Mouse (Mus musculus) liver, embryonic 13.5 days (tissue): ENCODE measurements around the gene Gsto2. TPM values are rescaled to one million over a fixed set of nuclear protein-coding genes. Genes with fewer than 3 reads are reported as not detected.

Source experiments
- ATAC-seq: fragments of 200-750 bp; cut with Nextera tagmentation; 2 replicates; pipeline ENCODE4 v1.8.0; 2017; ENCODE audit warnings: low read depth, mild to moderate bottlenecking, moderate number of reproducible peaks, moderate library complexity
- DNase-seq: peaks from one replicate; pipeline ENCODE4 v3.0.0; 2022
- H3K27ac ChIP-seq: fragments of 300-500 bp; sonication (generic); 2 replicates; pipeline ENCODE4 v1.5.1; 2015; ENCODE audit warnings: moderate library complexity, mild to moderate bottlenecking, inconsistent platforms
- H3K27me3 ChIP-seq: fragments of 300-500 bp; sonication (generic); 2 replicates; pipeline ENCODE4 v1.6.1; 2015; ENCODE audit warnings: mild to moderate bottlenecking, inconsistent platforms
- H3K36me3 ChIP-seq: fragments of 300-500 bp; sonication (generic); 2 replicates; pipeline ENCODE4 v1.6.1; 2015; ENCODE audit warnings: mild to moderate bottlenecking, inconsistent platforms
- H3K4me1 ChIP-seq: fragments of 300-500 bp; sonication (generic); replicated peaks from 2 replicates; pipeline ENCODE4 v1.6.1; 2015; ENCODE audit warnings: inconsistent platforms
- H3K4me2 ChIP-seq: fragments of 300-500 bp; sonication (generic); 2 replicates; pipeline ENCODE4 v1.6.1; 2015; ENCODE audit warnings: inconsistent platforms, mild to moderate bottlenecking, moderate library complexity
- H3K4me3 ChIP-seq: fragments of 300-500 bp; sonication (generic); replicated peaks from 2 replicates; pipeline ENCODE4 v1.5.1; 2015; ENCODE audit warnings: mild to moderate bottlenecking, inconsistent platforms
- H3K9ac ChIP-seq: fragments of 300-500 bp; sonication (generic); 2 replicates; pipeline ENCODE4 v1.6.1; 2015; ENCODE audit warnings: mild to moderate bottlenecking, inconsistent platforms
- H3K9me3 ChIP-seq: fragments of 300-500 bp; sonication (generic); replicated peaks from 2 replicates; pipeline ENCODE4 v1.6.1; 2016; ENCODE audit warnings: inconsistent platforms
- WGBS: fragments of 180-500 bp; shearing (Covaris S2); methylation state at CpG from one replicate; pipeline ENCODE4 v1.1.7; 2015; ENCODE audit not compliant: insufficient replicate concordance; 5-methylcytosine and 5-hydroxymethylcytosine counted together
- polyA plus RNA-seq: library from polyadenylated mRNA; unstranded; fragments of >200 nt; fragmentation: Nextera tagmentation; extraction: Ambion mirVana; gene quantifications from 2 replicates; pipeline ENCODE4 v1.2.1, GENCODE M21; 2015

The Gsto2 gene
- polyA plus RNA-seq, 1 experiment from 2014 or later: 0.16 TPM

DNA sequence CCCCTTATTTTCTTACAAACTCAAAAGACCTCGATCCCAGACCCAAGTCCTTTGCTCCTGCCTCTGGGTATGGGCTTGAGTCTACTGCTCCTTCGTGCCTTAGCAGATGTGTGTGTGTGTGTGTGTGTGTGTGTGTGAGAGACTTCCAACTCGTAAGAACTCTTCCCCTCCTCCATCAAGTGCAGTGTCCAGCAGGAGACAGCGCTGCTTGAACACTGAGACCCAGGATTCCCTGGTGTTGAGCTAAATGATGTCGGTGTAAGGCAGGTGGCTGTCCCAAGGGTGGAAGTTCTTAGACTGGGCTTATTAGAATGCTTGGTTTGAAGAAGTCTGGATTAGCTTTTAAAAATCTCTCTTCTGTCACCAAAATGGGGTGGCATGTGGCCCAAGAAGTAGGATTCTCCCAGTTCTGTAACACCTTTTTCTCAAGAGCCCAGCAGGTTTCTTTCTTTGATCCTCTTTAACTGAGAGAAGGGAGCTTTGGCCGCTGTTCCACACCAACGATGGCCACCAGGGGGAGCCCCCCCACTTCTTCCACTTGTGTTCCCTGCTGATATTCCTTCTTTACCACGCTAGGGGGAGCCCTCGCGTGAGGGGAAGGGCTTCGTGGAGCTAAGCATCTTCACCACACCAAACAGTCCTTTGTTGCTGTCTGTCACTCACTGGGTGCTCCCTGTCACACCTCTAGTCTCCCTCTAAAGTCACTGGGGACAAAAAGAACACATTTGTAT, 17.0 kb downstream of the Gsto2 start:
- Histone ChIP-seq H3K4me2 (no peak overlapping the region), H3K4me1 (no peaks in the 10 kb centered on the region), H3K9ac (no peak overlapping the region), H3K27ac (no peak overlapping the region), H3K9me3 (no peaks in the 10 kb centered on the region), H3K4me3 (no peak overlapping the region), H3K27me3 (0 out of 2 replicates have a peak, but pooled peaks cover 3% of the 10 kb centered on the region), H3K36me3 (no peaks in the 10 kb centered on the region)
- WGBS: 18% methylated on average over 11 of the region's 11 CpGs
- peak; percentile 43; the same call in 1 of the 2 replicates for ATAC-seq
- DNase-seq: peak; percentile 69

DNA sequence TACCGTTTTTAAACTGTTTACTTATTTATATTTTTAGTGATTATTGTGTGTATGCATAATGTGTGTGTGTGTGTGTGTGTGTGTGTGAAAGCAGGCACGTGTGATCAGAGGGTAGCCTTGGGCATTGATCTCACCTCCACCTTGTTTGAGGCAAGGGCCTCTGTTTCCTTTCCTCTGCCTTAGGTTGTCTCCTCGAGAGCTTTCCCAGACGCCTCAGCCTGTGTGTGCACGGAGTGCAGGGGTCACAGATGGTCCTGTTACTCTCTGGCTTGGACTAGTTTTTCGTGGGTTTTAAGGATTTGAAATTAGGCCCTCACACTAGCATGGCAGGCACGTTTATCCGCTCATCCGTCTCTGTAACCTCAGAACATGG, 17.5 kb downstream of the Gsto2 start:
- Histone ChIP-seq H3K4me2 (no peak overlapping the region), H3K9me3 (no peaks in the 10 kb centered on the region), H3K27me3 (0 out of 2 replicates have a peak, but pooled peaks cover 3% of the 10 kb centered on the region), H3K4me3 (no peak overlapping the region), H3K27ac (no peak overlapping the region), H3K36me3 (no peaks in the 10 kb centered on the region), H3K4me1 (no peaks in the 10 kb centered on the region), H3K9ac (no peak overlapping the region)
- no peak for DNase-seq
- 47% methylated on average over 9 of the region's 9 CpGs for WGBS
- ATAC-seq: 0 out of 2 replicates have a peak, but pooled peaks have one; percentile 5

DNA sequence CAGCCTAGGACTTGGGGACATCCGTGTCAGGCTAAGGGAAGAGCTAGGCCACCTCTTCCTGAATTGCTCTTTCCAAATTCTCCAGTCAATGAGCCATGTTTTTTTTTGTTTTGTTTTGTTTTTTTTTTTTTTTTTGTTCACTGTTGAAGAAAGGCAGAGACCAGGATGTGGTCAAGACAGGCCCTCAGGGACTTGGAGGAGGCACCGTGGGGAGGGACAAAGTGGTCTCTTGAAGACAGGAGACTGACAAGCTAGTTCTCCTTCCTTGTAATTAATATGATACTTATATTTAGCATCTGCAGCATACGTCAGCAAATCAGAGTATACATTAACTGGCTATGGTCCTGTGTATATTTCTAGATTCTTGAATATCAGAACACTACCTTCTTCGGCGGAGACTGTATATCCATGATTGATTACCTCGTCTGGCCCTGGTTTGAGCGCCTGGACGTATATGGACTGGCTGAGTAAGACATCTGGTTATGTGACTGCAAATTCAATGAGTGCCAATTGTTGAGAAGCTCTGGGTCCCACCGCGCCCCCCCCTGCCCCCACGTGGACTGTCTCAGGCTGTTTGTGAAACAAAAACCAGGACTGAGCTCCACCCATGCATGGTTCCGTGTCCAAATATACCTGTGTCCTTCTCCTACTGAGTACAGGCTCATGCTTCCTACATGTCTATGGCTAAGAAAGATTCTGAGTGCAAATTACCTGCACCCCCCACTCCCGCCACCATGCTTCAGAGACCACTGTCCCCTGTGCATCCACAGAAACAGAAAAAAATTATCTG, 19.2 kb downstream of the Gsto2 start:
- Histone ChIP-seq H3K27me3 (no peaks in the 10 kb centered on the region), H3K4me1 (no peaks in the 10 kb centered on the region), H3K9ac (no peak overlapping the region), H3K27ac (no peak overlapping the region), H3K4me3 (no peak overlapping the region), H3K4me2 (no peak overlapping the region), H3K9me3 (no peaks in the 10 kb centered on the region), H3K36me3 (no peaks in the 10 kb centered on the region)
- ATAC-seq (no peak), DNase-seq (no peak)
- WGBS: 63% methylated on average over 13 of the region's 13 CpGs

DNA sequence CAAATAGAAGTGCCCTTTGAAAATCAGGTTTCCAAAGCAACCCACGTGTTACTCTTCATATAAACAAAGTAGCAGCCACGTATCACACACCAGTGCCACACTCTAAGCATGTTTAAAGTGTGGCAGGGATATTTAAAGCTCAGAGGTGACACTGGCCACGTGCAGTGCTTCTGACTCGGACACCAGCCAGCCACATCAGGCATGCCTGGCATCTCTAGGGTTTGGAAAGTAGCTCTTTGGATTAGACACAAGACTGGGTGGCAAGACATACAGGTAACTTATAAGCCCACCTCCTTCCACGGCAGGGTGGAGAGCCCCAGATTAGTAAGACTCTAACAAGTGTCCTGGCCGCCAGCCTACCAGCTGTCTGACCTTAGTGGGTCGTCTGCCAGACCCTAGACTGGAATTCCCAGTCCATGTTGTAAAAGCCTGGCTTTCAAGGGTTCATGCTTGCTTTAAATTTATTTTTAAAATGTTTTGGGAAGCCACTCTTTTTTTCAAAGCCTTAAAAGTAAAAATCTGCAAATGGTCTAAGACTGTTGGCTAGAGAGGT, 19.9 kb downstream of the Gsto2 start:
- Histone ChIP-seq H3K4me3 (no peak overlapping the region), H3K9ac (no peak overlapping the region), H3K4me2 (no peak overlapping the region), H3K9me3 (no peaks in the 10 kb centered on the region), H3K27me3 (no peaks in the 10 kb centered on the region), H3K36me3 (no peaks in the 10 kb centered on the region), H3K27ac (peak overlapping the region; percentile 39; the same call in 1 of the 2 replicates), H3K4me1 (no peaks in the 10 kb centered on the region)
- no peak for ATAC-seq
- WGBS: 50% methylated on average over 7 of the region's 7 CpGs
- no peak for DNase-seq

DNA sequence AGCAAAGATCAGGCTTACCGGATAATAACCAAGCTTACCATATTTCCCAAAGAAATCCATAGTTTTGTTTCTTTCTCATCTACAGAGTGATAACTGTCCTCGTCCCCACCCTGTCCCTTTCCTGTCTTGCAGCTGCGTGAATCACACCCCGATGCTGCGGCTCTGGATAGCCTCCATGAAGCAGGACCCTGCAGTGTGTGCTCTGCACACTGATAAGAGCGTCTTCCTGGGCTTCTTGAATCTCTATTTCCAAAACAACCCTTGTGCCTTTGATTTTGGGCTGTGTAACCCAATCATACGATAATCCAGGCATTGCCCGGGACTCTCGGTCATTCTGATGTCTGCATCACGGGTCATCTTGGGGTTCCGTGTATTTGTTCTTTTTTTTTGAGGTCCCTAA, 20.6 kb downstream of the Gsto2 start:
- H3K9ac ChIP-seq: no peak overlapping the region
- H3K4me2 ChIP-seq: no peak overlapping the region
- no peak overlapping the region for H3K4me3 ChIP-seq
- no peaks in the 10 kb centered on the region for H3K27me3 ChIP-seq
- H3K9me3 ChIP-seq: no peaks in the 10 kb centered on the region
- H3K36me3 ChIP-seq: no peaks in the 10 kb centered on the region
- 53% methylated on average over 11 of the region's 11 CpGs for WGBS
- DNase-seq (no peak), ATAC-seq (0 out of 2 replicates have a peak, but pooled peaks have one; percentile 43)
- no peak overlapping the region for H3K27ac ChIP-seq
- no peaks in the 10 kb centered on the region for H3K4me1 ChIP-seq

DNA sequence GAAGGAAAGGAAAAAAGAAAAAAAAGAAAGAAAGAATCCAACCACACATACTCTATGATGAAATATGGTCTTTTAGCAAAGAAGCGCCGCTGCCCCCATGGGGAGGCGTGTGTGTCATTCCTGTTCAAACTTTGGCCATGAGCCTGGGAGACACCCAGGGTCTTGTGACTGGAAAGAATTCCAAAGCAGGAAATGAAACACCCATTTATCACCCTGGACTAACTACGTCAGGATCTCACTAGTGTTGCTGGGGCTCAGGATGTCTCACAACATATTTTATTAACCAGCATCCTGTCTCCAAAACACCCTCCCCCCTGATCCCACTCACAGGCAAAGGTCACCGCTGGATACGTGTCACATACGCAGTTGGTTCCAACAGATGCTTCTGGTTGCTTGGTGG, 21.3 kb downstream of the Gsto2 start:
- ATAC-seq (no peak), DNase-seq (no peak)
- Histone ChIP-seq H3K9me3 (no peaks in the 10 kb centered on the region), H3K9ac (no peak overlapping the region), H3K27ac (no peak overlapping the region), H3K4me3 (no peak overlapping the region), H3K4me1 (no peaks in the 10 kb centered on the region), H3K4me2 (no peak overlapping the region), H3K36me3 (no peaks in the 10 kb centered on the region), H3K27me3 (no peaks in the 10 kb centered on the region)
- WGBS: 53% methylated on average over 7 of the region's 7 CpGs

DNA sequence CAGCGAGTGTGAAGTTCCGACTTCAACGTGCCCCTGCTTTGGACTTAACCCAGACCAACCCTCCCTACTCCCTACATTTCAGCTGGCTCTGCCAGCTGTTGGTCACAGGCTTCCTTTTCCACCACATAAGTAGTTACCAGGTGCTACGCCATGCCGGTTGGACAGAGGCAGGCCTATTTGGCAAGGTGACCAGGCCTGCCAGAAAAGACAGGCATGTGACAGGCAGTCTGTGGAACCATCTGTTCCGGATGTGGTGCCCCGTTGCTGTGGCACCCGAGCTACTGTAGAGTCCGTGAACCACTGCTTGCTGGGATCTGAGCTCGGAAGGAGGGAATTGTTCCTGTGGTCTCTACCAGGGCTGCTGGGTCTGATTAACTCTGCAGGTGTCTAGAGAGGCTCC, 22.1 kb downstream of the Gsto2 start:
- WGBS: 68% methylated on average over 10 of the region's 10 CpGs
- no peak overlapping the region for H3K4me3 ChIP-seq
- no peak overlapping the region for H3K9ac ChIP-seq
- H3K4me1 ChIP-seq: no peaks in the 10 kb centered on the region
- no peak for ATAC-seq
- no peak for DNase-seq
- H3K9me3 ChIP-seq: no peaks in the 10 kb centered on the region
- H3K4me2 ChIP-seq: no peak overlapping the region
- no peaks in the 10 kb centered on the region for H3K27me3 ChIP-seq
- no peaks in the 10 kb centered on the region for H3K36me3 ChIP-seq
- no peak overlapping the region for H3K27ac ChIP-seq

DNA sequence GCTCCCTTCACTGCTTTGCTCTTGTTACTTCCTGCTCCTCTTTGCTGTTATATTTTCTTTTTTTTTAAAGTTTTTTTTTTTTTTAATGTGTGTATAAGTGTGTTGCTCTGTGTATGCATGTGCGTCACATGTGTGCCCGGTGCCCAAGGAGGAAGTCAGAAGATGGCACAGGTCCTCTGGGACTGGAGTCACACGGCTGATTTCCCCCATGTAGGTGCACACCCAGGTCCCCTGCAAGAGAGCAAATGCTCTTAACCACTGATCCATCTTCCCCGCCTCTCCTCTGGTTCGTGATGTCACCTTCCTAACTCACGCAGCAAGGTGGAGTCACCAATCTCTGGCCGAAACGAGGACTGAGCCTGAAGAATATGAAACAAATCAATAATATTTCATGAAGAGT, 22.7 kb downstream of the Gsto2 start:
- H3K4me2 ChIP-seq: no peak overlapping the region
- DNase-seq: no peak
- no peak overlapping the region for H3K27ac ChIP-seq
- ATAC-seq: no peak
- 77% methylated on average over 8 of the region's 8 CpGs for WGBS
- no peaks in the 10 kb centered on the region for H3K9me3 ChIP-seq
- H3K27me3 ChIP-seq: no peaks in the 10 kb centered on the region
- no peak overlapping the region for H3K9ac ChIP-seq
- no peaks in the 10 kb centered on the region for H3K4me1 ChIP-seq
- no peaks in the 10 kb centered on the region for H3K36me3 ChIP-seq
- H3K4me3 ChIP-seq: no peak overlapping the region

DNA sequence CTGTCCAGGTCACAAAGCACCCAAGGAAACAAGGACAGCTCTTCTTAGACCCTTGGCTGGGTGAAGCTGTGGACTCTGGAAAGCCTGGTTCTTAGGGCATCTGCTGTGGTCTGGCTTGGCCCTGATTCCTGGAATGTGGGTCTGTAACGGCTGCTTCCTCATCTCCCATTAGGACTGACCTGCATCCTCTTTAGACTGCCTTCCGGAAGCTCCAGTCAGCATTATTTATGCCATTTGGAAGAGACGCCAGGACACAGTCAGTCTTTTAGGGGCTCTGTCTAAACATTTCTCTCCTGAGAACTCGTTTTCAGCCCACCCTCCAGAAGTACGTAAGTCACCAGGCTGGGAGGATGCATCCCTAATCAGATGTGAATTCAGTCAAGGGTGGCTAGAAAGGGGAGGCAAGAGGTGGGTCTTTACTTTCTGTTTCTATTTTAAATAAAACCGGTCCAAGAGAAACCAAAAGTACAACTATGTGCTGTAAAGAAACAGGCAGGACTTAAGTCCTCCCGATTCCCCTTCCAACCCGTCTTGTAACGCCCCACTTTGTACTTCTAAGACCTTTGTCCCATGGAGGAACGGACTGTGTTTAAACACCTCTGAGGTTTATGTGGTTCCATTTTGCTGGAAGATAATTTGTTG, 25.3 kb downstream of the Gsto2 start:
- H3K9ac ChIP-seq: no peak overlapping the region
- peak overlapping the region; percentile 6; the same call in 1 of the 2 replicates for H3K4me2 ChIP-seq
- 39% methylated on average over 10 of the region's 10 CpGs for WGBS
- peak overlapping the region; percentile 34; the same call in 1 of the 2 replicates for H3K27ac ChIP-seq
- ATAC-seq (no peak), DNase-seq (no peak)
- H3K9me3 ChIP-seq: no peaks in the 10 kb centered on the region
- H3K4me1 ChIP-seq: no peaks in the 10 kb centered on the region
- peaks cover 12% of the 10 kb centered on the region for H3K36me3 ChIP-seq
- no peaks in the 10 kb centered on the region for H3K27me3 ChIP-seq
- no peak overlapping the region for H3K4me3 ChIP-seq

DNA sequence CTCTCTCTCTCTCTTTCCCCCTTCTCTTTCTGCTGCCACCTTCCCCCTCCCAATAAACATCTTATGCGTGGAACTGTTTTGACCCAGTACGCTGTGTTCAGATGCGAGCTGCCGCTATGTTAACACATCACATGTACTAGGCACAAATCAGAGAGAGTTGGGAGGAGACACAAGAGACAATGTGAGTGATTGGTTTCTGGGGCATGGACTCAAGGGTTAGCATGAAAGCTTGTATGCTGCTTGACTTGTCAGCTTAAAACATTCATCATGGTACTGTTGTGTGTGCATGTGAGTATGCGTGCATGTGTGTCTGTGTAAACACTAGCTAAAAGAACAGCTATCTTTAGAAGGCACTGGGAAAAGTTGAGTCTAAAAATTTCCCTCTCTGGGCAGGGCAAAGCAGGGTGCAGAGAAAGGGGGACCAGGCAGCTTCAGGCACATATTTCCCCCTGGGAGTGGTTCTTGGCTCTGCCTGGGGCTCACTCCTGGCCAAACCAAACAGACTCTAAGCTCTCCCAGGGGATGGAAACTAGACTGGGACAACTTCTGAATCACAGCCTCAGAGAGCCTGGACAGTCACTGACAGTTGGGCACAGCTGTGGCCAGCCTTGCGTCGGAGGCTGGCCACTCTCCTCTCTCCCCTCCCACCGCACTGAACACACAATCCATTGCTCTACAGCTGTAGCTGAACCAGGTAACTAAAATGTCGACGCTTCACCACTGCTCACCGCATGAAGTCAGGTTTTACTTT, 26.4 kb downstream of the Gsto2 start:
- no peaks in the 10 kb centered on the region for H3K9me3 ChIP-seq
- H3K4me3 ChIP-seq: no peak overlapping the region
- DNase-seq: no peak
- ATAC-seq: no peak
- no peaks in the 10 kb centered on the region for H3K27me3 ChIP-seq
- H3K36me3 ChIP-seq: peaks cover 23% of the 10 kb centered on the region
- H3K4me1 ChIP-seq: no peaks in the 10 kb centered on the region
- WGBS: 72% methylated on average over 11 of the region's 11 CpGs
- H3K9ac ChIP-seq: no peak overlapping the region
- no peak overlapping the region for H3K4me2 ChIP-seq
- H3K27ac ChIP-seq: no peak overlapping the region

DNA sequence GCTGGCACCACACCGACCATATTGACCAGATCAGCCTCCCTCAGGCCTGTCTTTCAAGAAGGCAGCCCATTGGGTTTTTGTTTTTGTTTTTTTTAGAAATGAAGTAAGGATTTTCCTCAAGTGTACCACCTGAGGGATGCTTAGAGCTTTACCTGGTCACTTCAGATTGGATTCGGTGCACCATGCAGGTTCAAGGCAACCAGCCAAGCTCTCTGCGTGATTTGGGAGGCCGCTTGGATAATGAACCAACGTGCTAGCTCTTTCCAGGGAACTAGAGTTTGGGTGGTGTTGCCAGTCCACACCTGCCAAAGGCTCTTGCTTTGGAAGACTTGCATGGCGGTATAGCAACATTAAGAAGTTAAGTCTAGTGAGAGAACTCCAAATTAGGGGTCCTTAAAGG, 27.8 kb downstream of the Gsto2 start:
- H3K4me2 ChIP-seq: no peak overlapping the region
- H3K36me3 ChIP-seq: peaks cover 37% of the 10 kb centered on the region
- H3K4me1 ChIP-seq: peaks cover 11% of the 10 kb centered on the region
- ATAC-seq: no peak
- no peaks in the 10 kb centered on the region for H3K27me3 ChIP-seq
- no peaks in the 10 kb centered on the region for H3K9me3 ChIP-seq
- DNase-seq: no peak
- no peak overlapping the region for H3K27ac ChIP-seq
- no peak overlapping the region for H3K9ac ChIP-seq
- 82% methylated on average over 6 of the region's 6 CpGs for WGBS
- no peak overlapping the region for H3K4me3 ChIP-seq
